Mouse (Mus musculus): ENCODE results near the gene Nat8f2. TPM values are rescaled to one million over a fixed set of nuclear protein-coding genes. Genes with fewer than 3 reads are reported as not detected.
"Not testable (repeated sequence)": the region's sequence is repeated elsewhere in the genome, so short reads cannot be mapped to it uniquely, and the experiment has no call there.

Gene Nat8f2
- total RNA-seq, 2 experiments from 2014 or later: not detected

GRCm38 (mm10) chr6:85866166-85866565, 2.8 kb downstream of the Nat8f2 start:
- intact Hi-C loops (cut with DNase I); DNase-seq (ENCODE audit: low spot score): not testable (repeated sequence)

- DNase-seq (ENCODE audit: low spot score); intact Hi-C loops (cut with DNase I): not testable (repeated sequence)
These were observed 3.9 kb downstream of the Nat8f2 start for GRCm38 (mm10) chr6:85864900-85865639.

- intact Hi-C loops (cut with DNase I): no loop called here
- DNase-seq (ENCODE audit: low spot score): no peak
These were observed 5.1 kb downstream of the Nat8f2 start for GRCm38 (mm10) chr6:85863840-85864239.

GRCm38 (mm10) chr6:85863136-85863535, 5.8 kb downstream of the Nat8f2 start:
- no peak for DNase-seq (ENCODE audit: low spot score)
- intact Hi-C loops (cut with DNase I): no loop called here

- intact Hi-C loops (cut with DNase I): no loop called here
- DNase-seq (ENCODE audit: low spot score): no peak
These were observed 6.4 kb downstream of the Nat8f2 start for GRCm38 (mm10) chr6:85862565-85862964.

DNA sequence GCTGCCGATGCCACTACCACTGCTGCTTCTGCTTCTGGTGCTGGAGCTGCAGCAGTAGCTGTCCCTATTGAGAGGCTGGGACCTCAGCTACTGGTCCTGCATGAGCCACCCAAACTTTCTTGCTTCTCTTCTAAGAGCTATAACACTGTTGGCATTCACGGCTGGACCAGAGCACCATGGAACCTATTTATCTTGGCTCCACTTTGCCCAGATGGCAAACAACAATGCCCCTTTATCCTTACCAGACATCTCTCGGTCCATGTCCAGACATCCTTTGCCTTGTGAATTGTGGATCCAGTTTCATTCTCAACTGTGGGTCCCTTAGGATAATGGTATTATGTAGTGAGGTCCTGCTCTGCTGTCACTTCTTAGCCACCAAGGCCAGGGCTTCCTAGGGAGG, 7.7 kb downstream of the Nat8f2 start:
- intact Hi-C loops (cut with DNase I): no loop called here
- no peak for DNase-seq (ENCODE audit: low spot score)

- intact Hi-C loops (cut with DNase I): no loop called here
- DNase-seq (ENCODE audit: low spot score): peak; percentile 63
These were observed 12.7 kb downstream of the Nat8f2 start for GRCm38 (mm10) chr6:85856194-85856678.

DNA sequence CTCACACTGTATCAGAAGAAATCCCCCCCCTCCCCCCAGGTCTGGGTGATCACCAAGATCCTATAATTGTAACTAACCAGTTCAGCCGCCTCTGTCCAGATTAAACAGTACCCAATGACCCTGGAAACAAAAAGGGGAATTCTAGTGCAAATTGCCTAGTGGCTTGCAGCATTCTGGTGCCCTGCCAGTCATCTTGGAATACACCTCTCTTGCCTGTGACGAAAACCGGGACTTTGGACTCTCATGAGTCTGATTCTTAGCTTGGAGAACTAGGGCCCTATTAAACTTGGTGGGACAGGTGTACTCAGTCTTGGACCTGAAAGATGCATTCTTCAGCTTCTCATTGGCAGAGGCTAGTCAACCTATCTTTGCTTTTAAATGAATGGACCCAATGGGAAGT, 15.5 kb downstream of the Nat8f2 start:
- DNase-seq (ENCODE audit: low spot score): no peak
- intact Hi-C loops (cut with DNase I): no loop called here

- intact Hi-C loops (cut with DNase I): no loop called here
- DNase-seq (ENCODE audit: low spot score): no peak
These were observed 17.7 kb downstream of the Nat8f2 start for GRCm38 (mm10) chr6:85851062-85851773.

- intact Hi-C loops (cut with DNase I): no loop called here
- no peak for DNase-seq (ENCODE audit: low spot score)
These were observed 19.7 kb downstream of the Nat8f2 start for GRCm38 (mm10) chr6:85849240-85849639.

GRCm38 (mm10) chr6:85848140-85848539, 20.8 kb downstream of the Nat8f2 start:
- intact Hi-C loops (cut with DNase I): no loop called here

DNA sequence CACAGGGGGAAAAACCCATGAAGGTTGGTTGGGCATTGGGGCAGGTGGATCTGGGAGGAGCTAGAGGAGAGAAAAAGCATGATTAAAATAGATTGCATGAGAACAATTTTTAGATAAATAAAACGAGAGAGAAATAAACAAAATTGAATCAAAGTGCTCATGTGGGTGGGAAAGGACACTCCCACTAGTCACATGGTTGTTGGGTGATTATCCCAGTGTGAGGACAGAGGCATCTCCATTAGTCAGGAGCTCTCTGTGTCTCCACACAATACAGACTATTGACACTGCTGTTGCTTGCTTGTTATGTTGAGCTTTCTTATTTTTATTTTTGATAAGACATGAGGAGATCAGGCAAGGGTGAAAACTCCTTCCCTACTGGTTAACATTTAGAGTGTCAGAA, 22.0 kb downstream of the Nat8f2 start:
- no peak for DNase-seq (ENCODE audit: low spot score)
- intact Hi-C loops (cut with DNase I): no loop called here

More at GRCm38 (mm10) chr6:85848140-85848539, 20.8 kb downstream of the Nat8f2 start:
- no peak for DNase-seq (ENCODE audit: low spot score)

DNA sequence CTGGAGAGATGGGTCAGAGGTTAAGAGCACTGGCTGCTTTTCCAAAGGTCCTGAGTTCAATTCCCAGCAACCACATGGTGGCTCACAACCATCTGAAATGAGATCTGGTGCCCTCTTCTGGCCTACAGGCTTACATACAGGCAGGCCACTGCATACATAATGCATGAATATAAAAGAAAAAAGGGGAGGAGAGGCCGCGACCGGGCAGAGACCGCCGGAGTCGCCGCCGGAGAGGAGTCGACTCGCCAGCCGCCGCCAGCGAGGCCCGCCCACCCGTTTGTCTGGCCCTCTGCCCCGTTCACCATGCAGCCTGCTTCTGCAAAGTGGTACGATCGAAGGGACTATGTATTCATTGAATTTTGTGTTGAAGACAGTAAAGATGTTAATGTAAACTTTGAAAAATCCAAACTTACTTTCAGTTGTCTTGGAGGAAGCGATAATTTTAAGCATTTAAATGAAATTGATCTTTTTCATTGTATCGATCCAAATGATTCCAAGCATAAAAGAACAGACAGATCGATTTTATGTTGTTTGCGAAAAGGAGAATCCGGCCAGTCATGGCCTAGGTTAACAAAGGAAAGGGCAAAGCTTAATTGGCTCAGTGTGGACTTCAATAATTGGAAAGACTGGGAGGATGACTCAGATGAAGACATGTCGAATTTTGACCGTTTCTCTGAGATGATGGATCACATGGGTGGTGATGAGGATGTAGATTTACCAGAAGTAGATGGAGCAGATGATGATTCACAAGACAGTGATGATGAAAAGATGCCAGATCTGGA, 25.1 kb downstream of the Nat8f2 start:
- DNase-seq (ENCODE audit: low spot score); intact Hi-C loops (cut with DNase I): not testable (repeated sequence)

- intact Hi-C loops (cut with DNase I): loop anchor here (2.0 kb wide), 1 partner anchor 55 kb away; no protein-coding TSS in a partner anchor
- no peak for DNase-seq (ENCODE audit: low spot score)
These were observed 29.0 kb downstream of the Nat8f2 start for GRCm38 (mm10) chr6:85839982-85840381.

DNA sequence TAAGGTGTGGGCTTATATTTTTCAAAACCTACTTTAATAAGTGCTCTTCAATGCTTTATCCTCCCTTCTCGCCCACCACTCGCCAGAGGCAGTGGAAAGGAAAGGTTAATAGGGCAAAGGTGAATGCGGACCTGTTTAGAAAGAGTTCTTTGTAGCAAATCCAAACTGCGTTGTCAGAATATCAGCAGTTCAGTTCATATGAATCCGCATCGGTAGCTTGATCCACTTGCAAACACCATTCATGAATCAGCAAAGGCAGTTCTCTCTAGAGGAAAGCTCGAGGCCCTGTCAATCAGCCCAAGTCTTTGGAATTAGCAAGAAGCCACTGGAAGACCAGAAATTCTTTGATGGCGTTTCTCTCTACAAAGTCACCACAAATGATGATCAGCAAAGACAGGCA, 30.3 kb downstream of the Nat8f2 start:
- intact Hi-C loops (cut with DNase I): loop anchor here (2.0 kb wide), 1 partner anchor 56 kb away; no protein-coding TSS in a partner anchor
- no peak for DNase-seq (ENCODE audit: low spot score)

DNA sequence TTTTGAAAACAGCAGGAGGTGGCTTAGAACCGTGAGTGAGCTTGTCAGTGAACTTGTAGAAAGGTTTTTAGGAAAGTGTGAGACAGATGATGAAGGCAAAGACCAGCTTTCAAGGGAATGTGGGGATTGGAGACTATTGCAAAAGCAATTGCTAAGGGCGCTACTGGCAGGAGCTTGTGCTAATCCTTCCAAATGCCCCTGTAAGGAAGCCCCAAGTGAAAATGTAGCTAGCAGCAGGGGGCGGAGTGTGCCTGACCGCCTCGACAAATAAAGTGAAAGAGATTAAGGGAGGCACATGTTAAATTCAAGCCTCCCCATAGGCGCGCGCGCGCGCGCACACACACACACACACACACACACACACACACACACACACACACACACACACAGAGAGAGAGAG, 31.7 kb downstream of the Nat8f2 start:
- DNase-seq (ENCODE audit: low spot score); intact Hi-C loops (cut with DNase I): not testable (repeated sequence)

DNA sequence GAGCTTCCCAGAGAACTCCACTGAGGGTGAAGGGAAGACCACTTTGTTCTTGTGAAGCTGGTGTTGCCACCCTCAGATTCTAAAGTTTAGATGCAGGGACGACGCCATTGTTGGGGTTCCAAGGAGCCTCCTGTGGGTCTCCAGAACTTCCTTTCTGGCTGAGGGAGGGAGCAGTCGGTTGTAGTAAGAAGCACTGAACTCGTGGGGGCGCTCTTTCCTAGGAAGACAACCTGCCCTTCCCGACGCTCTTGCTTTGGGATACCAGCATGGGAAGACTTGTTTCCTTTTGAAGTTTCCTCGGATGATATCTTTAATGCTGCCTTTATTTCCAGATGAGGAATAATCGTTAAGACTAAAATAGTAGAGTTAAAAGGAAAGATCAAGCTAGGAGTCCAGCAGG, 32.1 kb downstream of the Nat8f2 start:
- intact Hi-C loops (cut with DNase I); DNase-seq (ENCODE audit: low spot score): not testable (repeated sequence)

DNA sequence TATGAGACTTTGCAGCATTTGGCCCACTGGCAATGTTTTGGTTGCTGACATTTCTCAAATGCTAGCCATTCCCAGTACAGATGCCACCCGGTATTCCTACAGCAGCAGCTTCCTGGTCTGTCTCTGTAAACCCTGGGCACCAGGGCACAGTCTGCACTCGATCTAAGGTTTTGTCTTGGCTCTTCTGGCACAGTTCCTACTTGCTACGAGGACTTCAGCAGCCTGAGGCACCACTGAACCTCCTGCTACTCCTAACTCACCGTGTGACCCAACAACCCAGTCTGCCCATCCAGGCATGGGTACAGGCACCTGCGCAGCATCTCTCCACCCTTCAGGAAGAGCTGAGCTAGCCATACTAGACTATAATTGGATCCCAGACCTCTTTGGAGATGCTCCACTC, 32.9 kb downstream of the Nat8f2 start:
- DNase-seq (ENCODE audit: low spot score); intact Hi-C loops (cut with DNase I): not testable (repeated sequence)

- DNase-seq (ENCODE audit: low spot score); intact Hi-C loops (cut with DNase I): not testable (repeated sequence)
These were observed 33.9 kb downstream of the Nat8f2 start for GRCm38 (mm10) chr6:85835104-85835503.

DNA sequence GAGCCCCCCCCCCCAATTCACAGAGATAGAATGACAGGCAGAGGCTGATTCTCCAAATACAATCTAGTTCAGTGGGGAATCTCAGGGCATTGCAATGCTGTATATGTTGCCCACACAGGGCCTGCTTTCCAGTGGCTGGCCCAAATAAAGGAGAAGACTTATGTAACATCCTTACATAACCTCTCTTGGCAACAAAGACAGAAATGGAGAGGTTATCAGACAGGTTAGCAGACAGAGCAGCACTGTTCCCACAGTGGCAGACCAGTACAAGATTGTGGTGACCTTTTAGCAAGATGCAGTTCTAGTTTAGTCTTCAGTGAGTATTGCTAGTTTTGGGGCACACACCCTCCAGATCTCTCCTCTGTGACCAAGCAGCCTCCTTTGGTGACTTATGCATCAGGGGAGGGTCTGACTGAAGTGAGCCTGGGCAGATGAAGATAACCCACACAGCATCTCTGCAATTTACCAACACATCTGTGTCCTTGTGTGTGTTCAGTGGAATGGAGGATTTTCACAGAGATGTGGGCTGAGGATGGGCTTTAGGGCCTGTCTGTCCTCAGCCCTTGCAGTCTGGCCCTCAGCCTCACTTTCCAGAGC, 34.4 kb downstream of the Nat8f2 start:
- intact Hi-C loops (cut with DNase I): loop anchor here (5.0 kb wide), 1 partner anchor 173 kb away; no protein-coding TSS in a partner anchor
- not testable (repeated sequence) for DNase-seq (ENCODE audit: low spot score)

All from heart, postnatal 25 days (tissue).